Mouse (Mus musculus): ENCODE data around the gene Rack1. TPM values are rescaled to one million over a fixed set of nuclear protein-coding genes. Genes with fewer than 3 reads are reported as not detected.
A peak's percentile ranks its signal among the peaks of the same experiment; 100 is the strongest.
"Not testable (repeated sequence)": the region's sequence is repeated elsewhere in the genome, so short reads cannot be mapped to it uniquely, and the experiment has no call there.

The Rack1 gene
- polyA plus RNA-seq, 1 experiment from 2014 or later: 432 TPM

DNA sequence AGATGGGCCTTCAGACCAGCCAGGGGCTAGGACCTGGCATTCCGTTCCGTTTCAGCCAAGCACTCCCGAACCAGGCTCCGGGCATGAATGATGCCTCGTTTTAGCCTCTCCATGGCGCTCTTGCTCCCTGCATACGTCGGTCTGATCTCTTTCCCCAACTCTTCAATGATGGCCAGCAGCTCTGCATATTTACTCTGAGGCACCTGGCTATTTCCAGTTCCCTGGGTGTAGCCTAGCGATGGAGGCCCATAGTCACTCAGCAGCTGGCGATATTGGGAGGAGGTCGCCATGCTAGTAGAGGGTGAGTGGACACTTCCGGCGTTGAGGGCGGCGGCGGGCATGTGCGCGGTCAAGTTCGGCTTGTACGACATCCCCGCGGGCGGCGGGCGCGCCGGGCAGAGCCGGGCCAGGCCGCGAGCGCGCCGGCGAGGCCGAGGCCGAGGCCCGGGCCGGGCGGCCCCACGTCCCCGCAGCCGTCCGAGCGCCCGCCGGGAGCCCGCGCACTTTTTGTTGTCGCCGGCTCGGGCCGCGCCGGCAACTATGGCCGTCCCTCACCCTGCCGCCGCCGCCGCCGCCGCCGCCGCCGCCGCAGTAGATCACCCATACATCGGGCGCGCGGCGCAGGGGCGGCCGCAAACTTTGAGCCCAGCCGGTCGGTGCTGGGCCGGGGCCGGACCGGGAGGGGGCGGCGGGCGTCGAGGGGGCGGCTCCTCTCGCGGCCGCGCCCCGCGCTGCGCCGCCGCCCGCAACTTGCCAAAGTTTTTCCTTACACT is 26.0 kb downstream of the Rack1 start, which contains the start of the genes Trim7 and Gm12184:
TSS of gene Trim7 (plus strand) at position 162 of the 773 bp plus-strand sequence.
TSS of gene Gm12184 (minus strand) at position 677 of the 773 bp plus-strand sequence.
- not testable (repeated sequence) for H3K36me3 ChIP-seq, H3K9me3 ChIP-seq
- under 1% methylated on average over 36 of the region's 92 CpGs for WGBS
- Histone ChIP-seq H3K27me3 (peaks cover 21% of the 10 kb centered on the region), H3K4me2 (peak within 1 kb of the TSS; percentile 59), H3K4me1 (replicated peaks) (peaks cover 23% of the 10 kb centered on the region), H3K27ac (replicated peaks) (0 out of 2 replicates have a peak within 1 kb of the TSS, but pooled peaks have one; percentile 52), H3K4me3 (peak within 1 kb of the TSS; percentile 42), H3K9ac (peak within 1 kb of the TSS; percentile 56)
- ATAC-seq (ENCODE audit: low read depth): peak; percentile 71

DNA sequence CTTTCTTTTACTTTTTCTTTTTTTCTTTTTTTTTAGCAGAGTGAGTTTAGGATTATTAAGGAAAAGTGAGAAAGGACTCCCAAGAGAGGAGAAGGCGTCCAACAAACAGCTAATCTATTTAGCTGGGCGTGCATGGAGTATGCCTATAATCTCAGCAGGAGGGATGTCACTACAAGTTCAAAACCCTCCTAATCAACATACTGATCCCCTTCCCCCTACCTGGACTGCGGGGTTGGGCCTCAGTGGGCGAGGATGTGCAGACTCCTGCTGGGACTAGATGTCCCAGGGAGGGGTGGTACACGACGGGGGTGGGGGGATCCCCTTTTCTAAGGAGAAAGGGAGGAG is 26.6 kb downstream of the Rack1 start:
- Histone ChIP-seq H3K27ac (replicated peaks) (0 out of 2 replicates have a peak overlapping the region, but pooled peaks have one; percentile 52), H3K4me3 (peak overlapping the region; percentile 42), H3K27me3 (peaks cover 21% of the 10 kb centered on the region), H3K4me1 (replicated peaks) (peaks cover 23% of the 10 kb centered on the region), H3K9ac (peak overlapping the region; percentile 56), H3K36me3 (no peaks in the 10 kb centered on the region), H3K9me3 (no peaks in the 10 kb centered on the region), H3K4me2 (peak overlapping the region; percentile 57)
- ATAC-seq (ENCODE audit: low read depth): no peak; the same call in 1 of the 2 replicates
- 0% methylated on average over 5 of the region's 6 CpGs for WGBS

DNA sequence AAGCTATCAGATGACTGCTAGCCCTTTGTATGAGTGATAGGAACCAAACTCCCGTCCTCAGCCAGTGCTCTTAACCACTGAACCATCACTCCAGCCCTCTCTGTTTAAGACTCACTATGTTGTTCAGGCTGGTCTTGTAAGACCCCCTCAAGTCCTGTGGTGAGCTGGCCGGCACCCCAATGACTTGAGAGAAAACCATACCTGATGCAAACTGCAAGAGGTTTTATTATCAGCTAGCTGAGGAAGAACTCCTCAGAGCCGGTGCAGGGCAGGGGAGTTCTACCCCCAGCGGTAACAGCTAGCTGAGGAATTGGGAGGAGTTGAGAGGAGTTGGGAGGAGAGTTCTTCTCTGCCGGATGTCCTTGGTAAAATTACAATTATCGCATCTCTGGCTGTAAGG is 27.8 kb downstream of the Rack1 start:
- Histone ChIP-seq H3K4me2 (no peak overlapping the region), H3K4me3 (no peak overlapping the region), H3K4me1 (replicated peaks) (peaks cover 23% of the 10 kb centered on the region), H3K9ac (no peak overlapping the region), H3K9me3 (no peaks in the 10 kb centered on the region), H3K27ac (replicated peaks) (no peak overlapping the region), H3K36me3 (no peaks in the 10 kb centered on the region), H3K27me3 (peaks cover 16% of the 10 kb centered on the region)
- WGBS: 70% methylated on average over 6 of the region's 6 CpGs
- ATAC-seq (ENCODE audit: low read depth): no peak

DNA sequence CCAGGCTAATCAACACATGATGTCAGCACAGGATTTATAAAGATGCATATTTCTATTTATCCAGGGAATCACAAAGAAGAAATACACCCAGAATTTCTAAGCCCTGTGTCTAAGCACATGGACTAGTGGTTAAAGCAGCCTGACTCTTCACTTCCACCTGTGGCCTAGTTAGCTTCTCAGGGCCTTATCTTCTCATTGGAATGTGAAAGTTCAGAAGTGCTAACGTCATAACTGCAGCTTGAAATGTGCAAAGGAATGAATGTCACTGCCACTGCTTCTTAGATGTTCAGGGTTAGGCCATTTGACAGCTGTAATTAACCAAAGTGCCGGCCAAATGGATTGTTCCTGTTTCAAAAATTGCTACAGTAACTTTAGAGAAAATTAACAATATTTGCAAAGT is 30.1 kb downstream of the Rack1 start:
- Histone ChIP-seq H3K4me1 (replicated peaks) (peaks cover 9% of the 10 kb centered on the region), H3K4me2 (no peak overlapping the region), H3K27ac (replicated peaks) (no peak overlapping the region), H3K4me3 (no peak overlapping the region), H3K9me3 (no peaks in the 10 kb centered on the region), H3K27me3 (no peaks in the 10 kb centered on the region; the same call in 1 of the 2 replicates), H3K9ac (no peak overlapping the region), H3K36me3 (no peaks in the 10 kb centered on the region)
- WGBS: 75% methylated on average over 2 of the region's 2 CpGs
- ATAC-seq (ENCODE audit: low read depth): no peak

DNA sequence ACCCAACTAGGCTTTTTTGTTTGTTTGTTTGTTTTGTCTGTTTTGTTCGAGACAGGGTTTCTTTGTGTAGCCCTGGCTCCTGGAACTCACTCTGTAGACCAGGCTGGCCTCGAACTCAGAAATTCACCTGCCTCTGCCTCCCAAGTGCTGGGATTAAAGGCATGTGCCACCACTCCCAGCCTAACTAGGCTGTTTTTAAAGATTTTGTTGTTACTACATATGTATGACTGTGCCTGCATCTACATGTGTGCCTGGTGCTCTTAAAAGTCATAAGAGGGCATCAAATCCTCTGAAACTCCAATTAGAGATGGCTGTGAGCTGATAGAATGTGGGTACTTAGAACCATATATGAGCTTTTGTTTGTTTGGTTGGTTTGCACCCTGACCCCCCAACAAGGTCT is 31.1 kb downstream of the Rack1 start:
- Histone ChIP-seq H3K9ac (no peak overlapping the region), H3K36me3 (no peaks in the 10 kb centered on the region), H3K4me2 (no peak overlapping the region), H3K9me3 (no peaks in the 10 kb centered on the region), H3K27ac (replicated peaks) (no peak overlapping the region), H3K4me1 (replicated peaks) (peaks cover 9% of the 10 kb centered on the region), H3K4me3 (no peak overlapping the region), H3K27me3 (peaks cover 4% of the 10 kb centered on the region; the same call in 1 of the 2 replicates)
- ATAC-seq (ENCODE audit: low read depth): no peak
- WGBS: 69% methylated on average over 2 of the region's 2 CpGs

DNA sequence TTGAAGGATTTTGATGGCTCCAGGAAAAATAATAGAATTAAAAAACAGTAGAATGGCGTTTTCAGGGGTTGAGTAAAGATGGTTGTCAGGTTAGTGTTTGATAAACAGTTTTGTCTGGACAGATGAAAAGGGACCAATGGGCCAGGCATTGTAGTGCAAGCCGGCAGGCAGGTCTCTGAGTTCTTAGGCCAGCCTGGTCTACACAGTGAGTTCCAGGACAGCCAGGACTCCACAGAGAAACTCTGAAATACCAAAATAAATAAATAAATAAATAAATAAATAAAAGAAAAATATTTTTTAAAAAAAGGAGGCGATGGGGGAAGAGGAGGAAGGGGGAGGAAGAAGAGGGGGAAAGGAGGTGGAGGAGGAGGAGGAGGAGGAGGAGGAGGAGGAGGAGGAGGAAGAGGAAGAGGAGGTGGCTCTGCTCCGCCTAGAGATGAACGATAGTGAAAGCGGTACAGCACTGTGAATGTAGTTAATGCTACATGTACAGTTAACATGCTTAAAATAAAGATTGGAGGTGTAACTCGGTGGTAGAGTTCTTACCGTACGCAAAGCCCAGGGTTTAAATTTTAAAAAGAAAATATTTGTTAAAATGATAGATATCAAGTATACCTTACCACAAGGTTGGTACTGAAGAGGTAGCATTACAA is 33.1 kb downstream of the Rack1 start:
- no peak overlapping the region for H3K27ac ChIP-seq (replicated peaks)
- peak overlapping the region; percentile 57 for H3K4me3 ChIP-seq
- H3K9ac ChIP-seq: no peak overlapping the region
- ATAC-seq (ENCODE audit: low read depth): no peak
- H3K4me2 ChIP-seq: peak overlapping the region; percentile 67
- 41% methylated on average over 8 of the region's 9 CpGs for WGBS
- no peaks in the 10 kb centered on the region for H3K36me3 ChIP-seq
- H3K27me3 ChIP-seq: peaks cover 13% of the 10 kb centered on the region
- peaks cover 9% of the 10 kb centered on the region for H3K4me1 ChIP-seq (replicated peaks)
- no peaks in the 10 kb centered on the region for H3K9me3 ChIP-seq

DNA sequence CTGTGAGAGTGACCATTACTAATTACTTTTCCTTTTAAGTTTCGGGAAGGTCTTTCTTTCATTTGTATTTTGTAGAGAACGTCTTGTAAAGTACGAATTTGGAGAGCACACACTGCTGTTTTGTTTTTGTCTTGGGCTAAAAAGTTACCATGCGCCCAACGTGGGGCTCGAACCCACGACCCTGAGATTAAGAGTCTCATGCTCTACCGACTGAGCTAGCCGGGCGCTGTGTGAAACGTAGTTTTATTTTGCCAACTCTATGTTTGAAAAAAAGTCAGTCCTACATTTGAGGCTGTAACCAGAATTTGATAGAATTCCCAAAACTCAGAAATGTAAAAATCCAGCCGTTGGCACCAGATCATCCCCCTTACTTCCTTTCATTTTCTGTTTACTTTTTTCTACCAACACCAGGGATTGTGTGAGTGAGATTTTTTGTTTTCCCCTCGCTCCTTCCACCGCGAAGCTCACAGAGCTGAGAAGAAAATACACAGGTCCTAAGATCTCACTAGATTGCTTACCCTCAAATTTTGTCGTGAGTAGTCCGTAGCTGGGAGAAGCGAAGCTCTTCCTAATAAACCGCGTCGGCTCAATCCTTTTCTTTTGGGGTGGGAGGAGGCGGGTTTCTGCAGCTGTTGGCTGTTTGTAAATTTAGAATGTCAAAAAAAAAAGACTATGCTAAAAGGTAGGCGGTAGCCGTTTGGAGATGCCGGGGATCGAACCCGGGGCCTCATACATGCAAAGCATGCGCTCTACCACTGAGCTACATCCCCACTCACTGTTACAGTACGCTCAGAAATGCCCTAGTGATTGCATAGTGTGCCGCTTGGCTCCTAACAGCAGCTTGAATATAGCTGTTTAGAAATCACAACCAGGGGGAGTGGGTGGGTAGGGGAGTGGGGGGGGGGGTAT is 33.9 kb downstream of the Rack1 start:
- WGBS: under 1% methylated on average over 30 of the region's 30 CpGs
- Histone ChIP-seq H3K27me3 (peaks cover 13% of the 10 kb centered on the region), H3K9me3 (no peaks in the 10 kb centered on the region), H3K27ac (replicated peaks) (peak overlapping the region; percentile 77), H3K4me3 (peak overlapping the region; percentile 57), H3K9ac (peak overlapping the region; percentile 76), H3K4me1 (replicated peaks) (peaks cover 17% of the 10 kb centered on the region), H3K36me3 (no peaks in the 10 kb centered on the region), H3K4me2 (peak overlapping the region; percentile 67)
- peak; percentile 89 for ATAC-seq (ENCODE audit: low read depth)

DNA sequence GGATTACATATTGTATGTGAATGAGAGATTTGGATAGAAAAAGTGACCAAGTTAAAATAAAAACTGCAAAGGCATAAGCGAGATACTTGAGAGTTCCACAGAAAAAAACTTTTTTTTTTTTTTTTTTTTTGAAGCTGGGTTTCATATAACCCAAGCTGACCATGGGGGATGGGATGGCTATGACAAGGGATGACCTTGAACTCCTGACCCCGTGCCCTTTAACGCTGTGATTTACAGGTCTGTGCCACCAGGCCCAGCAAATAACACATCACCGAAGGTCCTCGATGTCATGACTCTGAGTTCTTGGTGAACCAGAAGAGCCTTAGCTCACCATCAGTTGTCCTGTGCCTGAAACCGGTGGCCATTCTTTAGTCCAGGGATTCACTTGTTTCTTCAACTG is 35.8 kb downstream of the Rack1 start:
- Histone ChIP-seq H3K9me3 (no peaks in the 10 kb centered on the region), H3K4me3 (no peak overlapping the region), H3K4me2 (no peak overlapping the region), H3K36me3 (no peaks in the 10 kb centered on the region), H3K4me1 (replicated peaks) (peaks cover 17% of the 10 kb centered on the region), H3K27ac (replicated peaks) (no peak overlapping the region), H3K9ac (no peak overlapping the region), H3K27me3 (peaks cover 28% of the 10 kb centered on the region)
- no peak for ATAC-seq (ENCODE audit: low read depth)
- 75% methylated on average over 6 of the region's 6 CpGs for WGBS

DNA sequence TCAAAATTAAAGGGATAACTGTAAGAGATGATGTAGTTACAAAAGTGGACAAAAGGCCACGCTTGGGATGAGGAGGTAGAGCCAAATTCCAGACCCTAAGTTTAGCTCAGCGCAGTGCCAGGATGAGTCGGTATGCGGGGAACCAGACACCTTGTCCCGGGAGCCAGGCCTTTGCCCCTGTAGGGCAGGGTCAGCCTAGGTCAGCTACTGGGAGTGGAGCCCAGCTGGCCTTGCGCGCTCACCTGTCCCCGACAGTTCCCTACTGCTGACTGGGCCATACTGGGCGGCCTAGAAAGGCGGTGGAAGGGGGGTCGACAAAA is 36.8 kb downstream of the Rack1 start:
- Histone ChIP-seq H3K27me3 (peaks cover 28% of the 10 kb centered on the region), H3K9me3 (no peaks in the 10 kb centered on the region), H3K4me2 (peak overlapping the region; percentile 84), H3K4me3 (peak overlapping the region; percentile 90), H3K9ac (peak overlapping the region; percentile 80), H3K27ac (replicated peaks) (0 out of 2 replicates have a peak overlapping the region, but pooled peaks have one; percentile 72), H3K36me3 (no peaks in the 10 kb centered on the region), H3K4me1 (replicated peaks) (peaks cover 17% of the 10 kb centered on the region)
- no peak for ATAC-seq (ENCODE audit: low read depth)
- 10% methylated on average over 11 of the region's 11 CpGs for WGBS

DNA sequence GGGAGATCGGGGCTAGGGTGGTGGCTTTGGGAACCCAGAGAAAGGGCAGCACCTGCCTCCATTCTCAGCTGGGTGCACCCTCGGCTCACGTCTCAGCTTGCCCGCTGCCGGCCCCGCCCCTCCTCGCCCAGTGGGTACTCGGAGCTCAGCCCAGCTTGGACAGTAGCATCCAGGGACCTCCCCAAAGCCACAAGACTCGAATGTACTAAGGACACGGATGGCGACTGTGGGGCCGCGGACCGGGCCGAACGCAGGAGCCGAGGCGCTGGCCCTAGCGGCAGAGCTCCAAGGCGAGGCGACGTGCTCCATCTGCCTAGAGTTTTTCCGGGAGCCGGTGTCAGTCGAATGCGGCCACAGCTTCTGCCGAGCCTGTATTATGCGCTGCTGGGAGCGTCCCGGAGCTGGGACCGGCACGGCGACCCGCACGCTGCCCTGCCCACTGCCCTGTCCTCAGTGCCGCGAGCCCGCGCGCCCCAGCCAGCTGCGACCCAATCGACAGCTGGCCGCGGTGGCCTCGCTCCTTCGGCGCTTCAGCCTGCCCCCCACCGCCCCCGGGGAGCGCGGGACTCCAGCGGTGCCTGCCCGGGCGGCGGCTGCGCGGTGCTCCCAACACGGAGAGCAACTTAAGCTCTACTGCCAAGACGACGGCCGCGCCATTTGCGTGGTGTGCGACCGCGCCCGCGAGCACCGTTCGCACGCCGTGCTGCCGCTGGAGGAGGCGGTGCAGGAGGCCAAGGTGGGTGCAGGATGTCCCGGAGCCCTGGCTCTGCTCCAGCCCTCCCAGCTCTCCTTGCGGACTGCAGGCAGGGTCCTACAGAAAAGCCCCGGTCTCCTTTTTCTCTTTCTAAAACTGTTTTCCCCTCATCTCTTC is 37.4 kb downstream of the Rack1 start:
- H3K4me3 ChIP-seq: peak overlapping the region; percentile 90
- no peaks in the 10 kb centered on the region for H3K9me3 ChIP-seq
- peak overlapping the region; percentile 80 for H3K9ac ChIP-seq
- peak overlapping the region; percentile 72 for H3K27ac ChIP-seq (replicated peaks)
- H3K4me1 ChIP-seq (replicated peaks): peaks cover 17% of the 10 kb centered on the region
- WGBS: under 1% methylated on average over 76 of the region's 77 CpGs
- ATAC-seq (ENCODE audit: low read depth): peak; percentile 36
- H3K4me2 ChIP-seq: peak overlapping the region; percentile 84
- H3K27me3 ChIP-seq: peaks cover 28% of the 10 kb centered on the region
- H3K36me3 ChIP-seq: no peaks in the 10 kb centered on the region

DNA sequence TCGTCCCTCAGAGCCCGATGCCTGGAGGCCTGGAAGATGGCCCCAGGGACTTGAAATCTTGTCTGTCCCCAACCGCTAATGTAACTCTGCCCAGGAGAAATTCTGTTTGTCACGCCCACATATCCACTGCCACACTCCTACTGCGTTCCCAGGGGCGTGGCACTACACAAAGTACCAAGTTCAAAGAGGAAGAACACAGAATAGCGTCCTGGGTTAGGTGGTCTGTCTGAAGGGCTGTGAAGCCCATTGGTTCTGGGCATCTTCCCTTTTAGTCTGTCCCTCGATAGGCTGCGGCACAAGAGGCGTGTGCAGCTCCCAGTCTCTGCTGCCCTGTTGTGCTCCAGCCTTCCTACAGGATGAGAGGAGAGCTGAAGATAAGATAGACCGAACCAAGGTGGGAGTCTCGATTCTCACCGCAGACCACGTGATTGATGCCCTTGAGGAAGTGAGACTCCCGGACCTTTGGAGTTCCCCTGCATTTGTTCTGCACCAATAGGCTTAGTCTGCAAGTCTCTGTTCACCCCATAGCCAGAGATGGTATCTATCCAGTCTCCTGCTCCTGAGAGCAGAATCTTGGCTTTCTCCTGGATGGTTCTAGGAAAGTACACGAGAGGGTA is 38.2 kb downstream of the Rack1 start:
- H3K4me2 ChIP-seq: peak overlapping the region; percentile 84
- no peaks in the 10 kb centered on the region for H3K36me3 ChIP-seq
- H3K4me3 ChIP-seq: peak overlapping the region; percentile 90
- WGBS: 3% methylated on average over 16 of the region's 16 CpGs
- H3K9ac ChIP-seq: peak overlapping the region; percentile 80
- peak overlapping the region; percentile 72; the same call in 1 of the 2 replicates for H3K27ac ChIP-seq (replicated peaks)
- ATAC-seq (ENCODE audit: low read depth): peak; percentile 21; the same call in 1 of the 2 replicates
- H3K9me3 ChIP-seq: no peaks in the 10 kb centered on the region
- peaks cover 31% of the 10 kb centered on the region for H3K27me3 ChIP-seq
- peaks cover 17% of the 10 kb centered on the region for H3K4me1 ChIP-seq (replicated peaks)
